Mouse (Mus musculus) thymus, postnatal 4 days (tissue): ENCODE measurements around the gene Hmga2.

ENCODE experiments used
- DNase-seq: peaks from one replicate; pipeline ENCODE4 v3.0.0; 2021

The Hmga2 gene

DNA sequence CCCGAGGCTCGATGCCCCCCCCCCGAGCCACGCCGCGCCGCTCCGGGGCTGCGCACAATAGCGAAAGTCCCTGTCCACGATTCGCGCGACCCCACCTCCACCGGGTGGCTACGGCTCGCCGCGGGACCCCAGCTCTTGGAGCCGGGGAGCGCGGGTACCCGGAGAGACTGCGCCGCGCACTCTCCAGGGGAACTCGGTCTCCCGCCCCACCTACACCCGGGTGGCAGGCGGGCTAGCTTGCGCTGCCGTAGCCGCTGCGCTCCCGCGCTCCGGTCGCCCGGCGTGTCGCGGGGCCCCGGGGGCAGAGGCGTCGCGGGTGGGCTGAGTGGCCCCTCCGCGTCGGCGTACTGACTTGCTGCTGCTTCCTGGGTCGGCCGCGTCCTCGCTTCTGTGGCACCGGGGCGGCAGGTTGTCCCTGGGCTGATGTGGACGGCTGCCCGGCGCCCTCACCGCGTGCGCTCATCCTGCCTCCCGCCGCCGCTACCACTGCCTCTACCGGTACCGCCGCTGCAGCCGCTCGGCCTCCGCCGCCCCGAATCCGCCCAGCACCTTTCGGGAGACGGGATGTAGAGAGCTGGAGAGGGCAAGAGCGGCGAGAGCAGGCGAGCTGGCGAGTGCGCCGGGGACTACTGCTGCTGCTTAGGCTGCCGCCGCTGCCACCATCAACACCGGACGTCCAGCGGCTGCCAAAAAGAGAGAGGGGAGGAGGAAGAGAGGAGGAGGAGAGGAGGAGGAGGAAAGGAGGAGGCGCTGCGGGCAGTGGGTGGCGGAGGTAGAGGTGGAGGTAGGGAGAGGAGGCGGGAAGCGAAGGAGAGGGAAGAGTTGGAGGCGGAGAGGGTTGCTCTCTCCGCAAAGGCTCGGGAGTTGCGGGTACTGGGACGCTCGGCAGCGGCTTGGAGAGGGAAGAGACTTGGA lies at the start of gene Hmga2:
Hmga2 (minus strand) TSS at position 869 of the 915 bp plus-strand sequence.
- DNase-seq: peak; percentile 42

DNA sequence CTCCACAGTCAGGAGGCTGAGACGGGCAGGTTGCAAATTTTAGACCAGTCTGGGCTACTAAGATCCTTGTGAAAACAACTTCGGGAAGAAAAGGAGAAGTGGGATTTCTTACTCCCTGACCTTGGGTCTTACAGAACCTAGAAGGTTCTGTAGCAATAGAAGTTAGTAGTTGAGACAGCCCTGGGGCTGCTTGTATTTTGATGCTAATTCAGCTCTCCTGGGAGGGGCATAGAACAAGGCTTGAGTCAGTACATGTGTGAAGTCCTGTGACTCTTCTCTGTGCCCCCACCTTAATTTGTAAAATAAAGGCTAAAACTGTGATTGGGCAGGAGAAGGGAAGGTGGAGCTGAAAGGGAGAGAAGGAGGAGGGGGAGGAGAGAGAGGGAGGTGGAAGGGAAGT lies 46.7 kb upstream of the Hmga2 start:
- DNase-seq: no peak

DNA sequence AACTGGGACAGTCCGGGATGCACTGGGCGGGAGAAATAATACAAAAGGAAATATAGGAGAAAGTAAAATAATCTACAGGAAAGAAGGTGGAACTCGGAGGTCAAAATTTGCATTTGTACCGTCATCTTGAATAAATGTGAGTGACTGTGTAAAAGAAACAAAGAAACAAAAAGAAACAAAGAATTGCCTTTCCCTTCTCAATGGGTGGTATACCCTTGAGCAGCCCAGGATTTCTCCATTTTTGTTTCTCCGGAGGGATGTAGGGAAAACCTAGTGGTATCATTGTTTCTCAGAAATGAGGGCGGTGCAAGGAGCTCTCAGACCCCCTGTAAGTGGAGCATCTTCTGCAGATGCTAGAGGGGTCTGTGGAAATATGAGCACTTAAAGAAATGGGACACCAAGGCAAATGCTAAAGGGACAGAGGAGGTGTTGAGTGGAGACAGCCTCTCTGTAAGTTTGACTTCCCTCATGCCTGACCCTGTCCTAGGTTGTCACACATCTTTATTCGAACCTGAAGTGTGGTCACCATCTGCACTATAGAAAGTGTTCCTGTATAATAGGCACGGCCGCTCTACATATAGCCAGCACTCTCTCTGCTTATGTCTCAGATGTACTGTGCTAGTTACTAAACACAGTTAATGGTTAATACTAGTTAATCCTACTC lies 45.8 kb upstream of the Hmga2 start:
- DNase-seq: no peak

DNA sequence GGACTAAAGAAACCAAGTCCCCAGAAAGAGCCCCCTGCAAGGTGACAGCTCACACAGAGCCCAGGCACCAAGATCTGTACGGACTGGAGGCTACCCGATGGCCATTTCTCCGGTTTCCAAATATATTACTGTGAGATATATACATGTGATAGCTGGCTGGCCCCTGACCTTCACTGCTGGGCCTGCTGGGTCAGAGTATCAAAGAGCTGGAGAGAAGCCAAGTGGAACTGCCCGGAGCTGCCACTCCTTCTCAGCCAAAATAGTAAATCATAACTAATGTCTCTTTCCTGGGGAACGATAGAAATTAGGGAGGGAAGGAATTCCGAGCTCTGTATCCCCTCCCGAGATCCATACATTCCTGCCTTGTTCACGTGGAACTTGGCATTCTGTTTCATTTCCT lies 40.0 kb upstream of the Hmga2 start:
- DNase-seq: no peak

DNA sequence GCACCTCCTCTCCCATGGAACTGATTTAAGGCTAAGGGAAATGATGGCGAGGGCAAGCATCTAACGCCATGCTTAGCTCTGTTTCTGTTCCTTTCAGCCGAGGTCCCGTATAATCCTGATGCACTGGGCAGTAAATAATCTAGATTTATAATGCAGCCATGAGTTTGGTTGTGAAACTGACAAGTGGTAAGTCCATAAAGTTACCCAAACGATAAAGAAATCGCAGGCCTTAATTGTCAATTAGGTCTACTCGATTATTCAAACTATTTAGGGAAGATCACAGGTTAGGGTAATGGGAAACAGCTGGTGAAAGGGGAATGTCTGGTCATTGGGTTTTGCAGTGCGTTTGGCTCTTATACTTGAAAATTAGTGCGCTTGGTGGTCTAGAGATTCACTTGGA lies 37.5 kb upstream of the Hmga2 start:
- no peak for DNase-seq

DNA sequence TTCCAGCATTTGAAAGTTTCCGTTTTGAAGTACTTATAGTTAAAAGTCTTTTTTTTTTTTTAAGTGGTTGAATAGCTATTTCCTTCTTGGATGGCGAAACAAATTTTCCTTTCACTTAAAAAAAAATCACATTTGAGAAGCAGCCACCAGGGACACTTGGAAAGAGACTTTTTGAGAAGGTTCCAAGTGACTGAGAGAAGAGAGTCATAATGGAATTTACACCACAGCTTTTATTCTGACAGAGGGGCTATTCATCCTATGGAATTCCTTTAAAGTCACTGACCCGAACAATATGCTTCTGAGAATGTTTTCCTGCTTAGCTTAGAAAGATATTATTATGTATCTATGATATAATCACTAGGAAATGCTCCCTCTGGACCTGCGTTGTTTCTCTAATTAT lies 36.7 kb upstream of the Hmga2 start:
- DNase-seq: no peak

DNA sequence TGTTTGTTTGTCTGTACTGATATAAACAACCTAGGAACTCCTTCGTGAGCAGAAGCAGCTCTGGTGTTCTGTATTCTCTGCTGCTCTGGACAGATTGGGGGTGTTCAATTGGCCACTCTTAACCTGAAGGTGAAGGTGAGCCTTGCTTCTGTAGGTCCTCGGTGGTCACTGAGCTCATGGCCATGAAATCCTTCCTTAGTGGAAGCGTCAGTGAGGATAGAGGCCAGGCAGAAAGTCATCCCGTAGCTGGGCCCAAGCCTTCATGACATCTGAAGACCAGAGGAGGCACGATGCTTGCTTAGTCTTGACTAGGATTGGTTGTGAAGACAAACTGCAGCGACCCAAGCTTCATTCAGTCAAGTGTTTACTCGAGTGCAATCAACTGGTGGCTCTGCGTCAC lies 35.9 kb upstream of the Hmga2 start:
- DNase-seq: no peak

DNA sequence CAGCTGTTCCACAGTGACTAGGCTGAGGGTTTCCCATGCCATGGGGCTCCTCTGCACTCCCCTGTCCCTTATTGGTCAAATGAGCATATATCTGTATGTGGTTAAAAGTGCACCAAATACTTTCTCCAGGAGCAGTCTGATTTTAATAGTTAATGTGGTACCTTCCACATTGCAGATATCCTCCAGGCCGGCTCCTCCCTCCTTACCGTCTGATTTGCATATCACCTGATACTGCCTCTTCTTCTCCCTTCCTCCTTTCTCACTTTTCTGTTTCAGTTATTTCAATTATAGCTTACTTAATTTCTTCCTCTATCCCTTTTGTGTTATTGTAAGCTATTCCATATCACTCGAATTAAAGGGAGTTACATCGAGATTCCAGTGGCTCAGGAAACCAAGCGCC lies 27.7 kb upstream of the Hmga2 start:
- no peak for DNase-seq

DNA sequence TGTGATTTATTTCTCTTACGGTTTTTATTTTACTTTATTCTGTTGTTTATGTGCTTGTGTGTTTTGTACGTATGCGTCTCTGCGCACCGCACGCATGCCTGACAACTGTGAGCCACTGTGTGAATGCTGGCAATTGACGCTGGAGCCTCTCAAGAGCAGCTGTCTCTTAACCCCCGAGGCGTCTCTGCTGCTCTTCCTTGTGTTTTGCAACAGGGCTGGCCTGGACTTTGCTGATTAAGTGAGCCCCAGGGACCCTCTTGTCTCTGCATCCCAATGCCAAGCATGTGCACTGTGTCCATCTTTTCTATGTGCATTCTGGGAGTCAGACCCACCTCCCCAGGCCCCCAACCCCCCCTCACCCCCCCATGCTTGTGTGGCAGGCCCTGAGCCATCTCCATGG lies 24.5 kb upstream of the Hmga2 start:
- no peak for DNase-seq

DNA sequence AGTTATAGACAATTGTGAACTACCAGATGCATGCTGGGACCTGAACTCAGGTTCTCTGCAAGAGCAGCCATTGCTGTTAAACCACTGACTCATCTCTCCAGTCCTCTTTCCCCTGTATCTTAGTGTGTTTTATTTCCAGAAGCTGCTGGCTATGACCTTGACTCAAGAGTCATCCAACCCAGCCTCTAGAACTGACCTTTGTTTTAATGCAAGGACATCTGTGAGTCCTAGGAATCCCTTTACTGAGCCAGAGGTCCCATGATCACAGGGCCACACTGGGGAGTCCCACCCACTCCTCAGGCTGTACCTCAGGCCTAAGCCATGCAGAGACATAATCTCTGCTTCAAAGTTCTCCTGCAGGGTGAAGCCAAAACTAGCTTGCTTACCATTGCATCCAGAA lies 21.8 kb upstream of the Hmga2 start:
- no peak for DNase-seq

DNA sequence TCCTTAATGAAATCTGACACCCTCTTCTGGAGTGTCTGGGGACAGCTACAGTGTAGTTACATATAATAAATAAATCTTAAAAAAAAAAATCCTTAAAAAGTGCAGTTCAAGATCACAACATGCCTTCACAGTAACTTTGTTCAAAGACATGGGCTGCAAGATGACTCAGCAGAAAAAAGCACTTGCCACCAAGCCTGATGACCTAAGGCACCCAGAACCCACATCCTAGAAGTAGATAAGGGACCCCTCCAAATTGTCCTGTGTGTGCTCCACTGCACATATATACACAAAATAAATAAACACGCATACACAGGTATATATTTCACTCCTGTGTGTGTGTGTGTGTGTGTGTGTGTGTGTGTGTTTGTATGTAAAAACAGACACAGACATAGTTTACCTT lies 18.4 kb upstream of the Hmga2 start:
- DNase-seq: no peak

DNA sequence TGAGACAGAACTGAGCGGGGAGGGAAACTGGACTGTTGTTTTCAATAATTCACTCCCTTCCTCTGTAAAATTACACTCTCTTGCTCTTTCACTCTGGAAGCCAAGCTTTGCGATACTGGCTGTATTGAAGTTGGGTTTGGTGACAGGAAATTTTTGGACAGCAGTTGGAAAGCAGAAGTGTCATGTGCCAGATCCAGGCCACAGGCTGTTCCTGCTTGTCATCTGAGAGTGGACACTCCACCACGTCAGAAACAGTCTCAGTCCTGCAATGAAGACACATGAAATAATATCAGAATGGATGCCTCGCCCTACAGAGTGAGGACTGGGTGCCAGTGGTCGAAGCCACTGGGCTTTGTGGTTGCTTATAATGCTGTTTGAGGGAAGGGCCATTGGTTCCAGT lies 15.2 kb upstream of the Hmga2 start:
- no peak for DNase-seq

DNA sequence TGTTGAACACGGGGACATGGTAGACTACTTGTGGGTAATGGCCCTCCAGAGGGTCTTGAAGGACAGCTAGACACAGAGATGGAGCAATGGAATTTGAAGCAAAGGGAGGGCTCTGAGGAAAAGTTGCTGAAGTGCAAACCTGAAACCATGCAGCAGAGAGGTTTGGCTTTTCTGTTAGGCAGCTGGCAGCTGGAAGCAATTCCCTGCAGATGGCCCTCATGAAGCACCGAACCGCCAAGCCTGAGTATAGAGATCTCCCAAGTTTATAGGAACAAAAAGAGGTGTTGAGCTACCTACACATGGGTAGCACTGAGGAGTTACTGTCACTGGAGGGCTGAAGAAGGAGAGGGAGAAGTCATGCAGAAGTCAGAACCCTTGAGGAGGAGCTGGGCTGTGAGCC lies 13.3 kb upstream of the Hmga2 start:
- no peak for DNase-seq

DNA sequence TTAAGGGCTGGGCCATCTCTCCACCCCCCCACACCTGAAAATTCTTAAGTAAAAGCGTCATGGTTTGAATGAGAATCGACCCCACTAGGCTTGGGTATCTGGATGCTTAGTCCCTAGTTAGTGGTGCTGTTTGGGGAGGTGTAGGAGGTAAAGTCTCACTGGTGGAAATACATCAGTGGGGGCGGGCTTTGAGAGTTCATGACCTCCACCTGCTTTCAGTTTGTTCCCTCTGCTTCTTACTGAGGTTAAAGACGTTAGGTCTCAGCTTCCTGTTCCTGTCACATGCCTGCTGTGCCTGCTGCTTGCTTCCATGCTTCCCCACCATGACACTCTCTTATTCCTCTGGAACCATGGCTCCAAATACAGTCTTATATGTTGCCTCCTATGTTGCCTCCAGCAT lies 12.3 kb upstream of the Hmga2 start:
- no peak for DNase-seq

DNA sequence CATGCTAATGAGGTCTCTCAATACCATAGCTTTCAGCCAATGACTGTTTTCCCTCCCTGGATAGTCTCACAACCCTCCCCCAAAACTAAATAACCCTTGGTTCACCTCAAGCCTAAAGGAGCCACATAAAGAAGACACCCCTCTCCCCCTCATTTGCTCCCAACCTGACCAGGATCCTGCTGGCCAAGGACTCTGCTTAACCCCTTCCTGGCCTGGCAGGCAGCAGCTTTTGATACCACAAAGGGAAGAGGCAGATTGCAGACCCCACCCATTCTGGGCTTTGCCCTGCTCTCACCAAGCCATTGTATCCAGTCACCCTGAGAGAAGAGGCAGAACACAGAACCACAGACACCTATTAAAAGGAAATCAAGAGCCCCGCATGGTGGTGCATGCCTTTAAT lies 11.6 kb upstream of the Hmga2 start:
- DNase-seq: no peak

DNA sequence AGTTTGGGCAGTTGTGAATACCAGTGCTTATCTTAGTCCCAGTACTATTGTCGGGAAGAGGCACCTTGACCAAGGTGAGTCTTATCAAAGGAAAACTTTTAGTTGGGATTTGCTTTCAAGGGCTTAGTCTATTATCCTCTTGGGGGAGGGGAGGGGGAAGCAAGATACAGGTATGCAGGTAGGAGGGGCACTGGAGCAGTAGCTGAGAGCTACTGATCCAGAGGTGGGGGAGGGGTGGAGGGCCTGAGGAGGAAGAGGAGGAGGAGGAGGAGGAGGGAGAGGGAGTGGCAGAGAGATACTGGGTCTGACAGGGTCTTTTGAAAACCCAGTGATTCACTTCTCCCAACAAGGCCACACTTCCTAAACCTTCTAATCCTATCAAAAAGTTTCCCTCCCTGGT lies 9.2 kb upstream of the Hmga2 start:
- no peak for DNase-seq

DNA sequence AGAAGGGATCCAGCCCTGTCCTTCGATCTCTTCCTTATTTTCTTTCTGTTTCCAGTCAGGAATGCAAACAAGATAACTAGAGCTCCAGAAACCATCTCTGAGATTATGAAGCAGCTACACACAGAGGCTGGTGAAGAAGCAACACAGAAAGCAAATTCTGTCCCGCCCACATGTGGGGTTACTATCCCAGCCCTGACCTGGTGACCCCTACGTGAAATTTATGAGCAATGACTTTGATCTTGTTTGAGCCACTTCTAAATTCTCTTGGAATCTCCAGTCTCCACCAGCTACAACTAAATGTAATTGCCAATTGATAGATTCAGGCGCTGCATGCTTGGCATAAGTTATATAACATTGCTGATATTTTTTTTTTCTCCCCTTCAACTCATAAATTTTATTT lies 7.9 kb upstream of the Hmga2 start:
- no peak for DNase-seq

DNA sequence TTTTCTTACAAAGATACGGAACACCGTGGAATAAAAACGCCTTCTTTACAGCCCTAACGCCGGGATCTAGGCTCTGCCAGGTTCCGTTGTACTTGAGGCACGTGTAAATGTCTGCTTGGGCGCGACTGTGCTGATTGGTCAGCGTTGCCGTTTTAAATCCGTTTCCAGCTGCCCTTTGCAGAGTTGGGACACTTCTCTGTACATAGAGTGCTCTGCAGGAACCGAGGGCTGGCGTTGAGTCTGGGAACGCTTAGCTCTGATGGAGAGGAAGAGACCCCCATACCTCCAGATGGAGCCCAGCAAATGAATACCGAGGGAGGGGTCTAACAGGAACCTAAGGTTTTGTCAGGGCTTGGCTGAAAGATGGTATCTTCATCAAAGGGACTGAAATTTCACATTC lies 1.9 kb upstream of the Hmga2 start:
- no peak for DNase-seq

DNA sequence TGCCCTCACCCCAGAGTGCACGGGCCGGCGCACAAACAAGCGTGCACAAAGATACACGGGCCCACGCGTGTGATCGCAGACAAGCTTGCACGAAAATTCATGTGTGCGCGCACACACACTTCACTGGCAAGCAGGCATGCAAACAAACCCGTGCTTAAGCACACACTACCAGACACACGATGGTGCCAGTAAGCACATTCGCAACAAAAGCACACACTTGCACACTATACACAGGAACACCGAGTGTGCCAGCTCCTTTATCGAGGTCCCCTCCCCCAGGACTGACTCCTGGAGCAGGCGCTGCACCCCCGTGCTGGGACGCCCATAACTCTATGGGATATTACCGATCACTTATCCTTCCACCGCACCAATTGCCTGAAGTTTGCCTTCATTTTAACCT lies 1.2 kb upstream of the Hmga2 start:
- DNase-seq: peak; percentile 13

DNA sequence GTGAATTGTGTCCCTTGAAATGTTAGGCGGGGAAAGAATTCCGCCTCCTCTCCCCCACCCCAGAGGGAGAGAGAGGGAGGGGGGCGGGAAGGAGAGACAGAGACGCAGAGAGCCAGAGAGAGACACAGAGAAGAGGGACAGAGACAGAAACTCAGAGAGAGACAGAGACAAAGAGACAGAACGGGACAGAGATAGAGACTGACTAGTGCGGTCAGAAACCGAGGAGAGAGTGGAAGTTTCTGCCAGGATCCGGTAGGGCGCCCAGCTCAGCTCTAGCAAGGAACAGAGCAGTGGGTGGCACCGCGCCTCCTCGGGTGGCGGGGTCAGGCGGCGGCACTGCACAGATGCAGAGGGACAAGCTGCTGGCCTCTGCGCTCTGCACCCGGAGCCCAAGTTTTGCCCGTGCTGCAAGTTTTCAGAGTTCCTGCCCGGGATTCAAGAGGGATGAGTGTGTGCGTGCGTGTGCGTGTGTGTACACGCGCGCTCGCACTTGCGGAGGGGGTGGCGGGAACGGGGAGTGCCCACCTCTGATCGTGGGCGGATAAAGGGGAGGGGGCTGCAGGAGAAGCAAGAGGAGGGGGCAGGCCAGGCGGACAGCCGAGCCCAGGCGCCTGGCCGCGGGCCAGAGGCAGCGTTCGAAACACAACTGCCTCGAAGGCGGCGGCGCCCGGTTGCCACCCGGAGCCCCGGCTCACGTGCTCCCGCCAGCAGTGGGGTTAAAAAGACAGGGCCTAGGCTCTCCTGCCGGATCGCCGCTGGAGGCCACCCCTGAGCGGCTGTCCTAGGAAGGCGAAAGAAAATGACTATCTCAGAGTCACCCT lies 457 bp upstream of the Hmga2 start:
- peak; percentile 37 for DNase-seq

DNA sequence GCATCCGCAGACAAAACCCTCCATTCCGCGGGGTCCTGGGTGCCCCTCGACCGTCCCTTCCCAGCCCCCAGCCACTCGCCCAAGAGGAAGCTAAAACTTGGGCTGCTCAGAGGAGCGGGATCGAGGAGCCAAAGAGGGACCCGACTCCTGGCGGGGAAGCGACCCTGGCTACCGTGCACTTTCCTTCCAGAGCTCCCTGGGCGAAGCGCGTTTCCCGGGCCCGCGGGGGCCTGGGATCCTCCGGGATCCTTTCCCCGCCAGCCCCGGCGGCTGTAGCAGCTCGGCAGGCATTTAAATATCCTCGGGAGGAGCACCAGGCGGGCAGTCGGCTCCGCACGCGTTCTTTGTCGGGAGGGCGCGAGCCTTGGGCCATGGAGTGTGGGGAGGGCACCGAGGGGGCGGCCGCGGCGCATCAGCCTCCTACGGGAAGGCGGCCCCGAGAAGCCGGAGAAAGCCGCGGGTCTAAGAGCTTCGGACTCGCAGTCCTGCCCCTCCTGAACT lies 1.2 kb downstream of the Hmga2 start:
- DNase-seq: peak; percentile 28

DNA sequence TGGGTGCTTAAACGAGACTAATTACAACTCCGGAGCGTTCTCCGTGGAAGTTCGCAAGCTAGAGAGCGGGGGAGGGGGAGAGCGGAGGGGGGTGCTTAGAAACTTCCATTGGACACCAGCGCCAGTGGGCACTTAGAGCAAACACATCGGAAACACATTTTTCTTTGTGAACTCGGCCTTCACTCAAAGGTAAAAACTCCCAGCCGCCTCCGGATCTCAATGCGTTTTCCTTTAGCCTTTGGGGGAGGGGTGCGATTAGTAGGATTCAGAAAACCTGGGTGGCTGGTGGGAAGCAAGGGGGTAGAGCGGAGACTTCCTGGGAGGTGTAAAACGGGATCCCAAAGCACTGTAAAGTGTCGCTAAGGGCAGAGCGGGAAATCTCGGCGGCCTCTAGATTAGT lies 2.0 kb downstream of the Hmga2 start:
- no peak for DNase-seq

DNA sequence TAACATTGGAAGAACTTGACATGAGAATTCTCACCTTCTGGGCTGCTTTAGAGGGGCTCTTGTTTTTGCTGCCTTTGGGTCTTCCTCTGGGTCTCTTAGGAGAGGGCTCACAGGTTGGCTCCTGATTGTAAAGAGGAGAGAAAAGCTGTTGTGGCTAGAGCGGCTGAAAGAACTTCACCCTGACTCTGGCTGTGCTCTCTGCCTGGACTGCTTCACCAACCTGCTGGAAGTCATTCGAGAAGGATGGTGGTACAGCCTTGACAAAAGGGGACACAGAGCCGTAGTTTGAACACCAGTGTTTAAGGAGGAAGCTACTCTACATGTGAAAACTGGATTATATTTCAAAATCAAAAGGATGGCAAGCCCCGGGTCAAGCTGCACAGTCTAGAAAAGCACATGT lies 3.1 kb downstream of the Hmga2 start:
- no peak for DNase-seq

DNA sequence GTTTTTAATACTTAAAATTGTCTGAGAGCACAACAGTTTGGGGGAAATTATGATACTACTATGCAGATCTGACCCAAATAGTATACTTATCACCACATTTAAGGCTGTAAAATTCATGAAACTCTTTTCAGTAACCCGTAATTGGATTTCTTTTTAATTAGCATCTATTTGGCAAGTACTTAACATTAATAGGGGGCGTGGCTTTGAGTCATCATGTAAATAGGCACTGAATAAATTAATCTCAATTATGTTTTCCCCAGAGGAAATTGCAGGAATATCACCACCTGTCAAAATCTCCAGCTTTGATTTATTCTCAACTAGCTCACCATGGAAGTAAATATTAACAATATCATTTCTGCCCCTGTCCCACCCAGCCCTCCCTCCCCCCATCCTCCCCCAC lies 3.7 kb downstream of the Hmga2 start:
- DNase-seq: no peak
